Mouse (Mus musculus) neural tube, embryonic 14.5 days (tissue): ENCODE results near the gene Hbb-bh2. TPM values are rescaled to one million over a fixed set of nuclear protein-coding genes. Genes with fewer than 3 reads are reported as not detected.
"Not testable (repeated sequence)": the region's sequence is repeated elsewhere in the genome, so short reads cannot be mapped to it uniquely, and the experiment has no call there.

Experiments
- ATAC-seq: fragments of 200-750 bp; cut with Nextera tagmentation; 2 replicates; pipeline ENCODE4 v1.8.0; 2017; ENCODE audit warnings: low read depth, mild to moderate bottlenecking, moderate TSS enrichment, moderate library complexity
- H3K27ac ChIP-seq: fragments of 300-500 bp; sonication (generic); 2 replicates; pipeline ENCODE4 v1.5.1; 2014; ENCODE audit warnings: low read depth, mild to moderate bottlenecking, control low read depth, low read length, moderate library complexity, mixed read lengths
- H3K27me3 ChIP-seq: fragments of 300-500 bp; sonication (generic); 2 replicates; pipeline ENCODE4 v1.6.1; 2014; ENCODE audit warnings: low read length; ENCODE audit not compliant: control insufficient read depth, insufficient read depth
- H3K36me3 ChIP-seq: fragments of 300-500 bp; sonication (generic); 2 replicates; pipeline ENCODE4 v1.6.1; 2014; ENCODE audit warnings: low read length, mixed read lengths; ENCODE audit not compliant: control insufficient read depth, insufficient read depth
- H3K4me1 ChIP-seq: fragments of 300-500 bp; sonication (generic); 2 replicates; pipeline ENCODE4 v1.6.1; 2014; ENCODE audit warnings: low read length; ENCODE audit not compliant: control insufficient read depth, insufficient read depth
- H3K4me2 ChIP-seq: fragments of 300-500 bp; sonication (generic); 2 replicates; pipeline ENCODE4 v1.6.1; 2014; ENCODE audit warnings: mild to moderate bottlenecking, low read depth, low read length, control low read depth
- H3K4me3 ChIP-seq: fragments of 300-500 bp; sonication (generic); 2 replicates; pipeline ENCODE4 v1.5.1; 2014; ENCODE audit warnings: low read depth, low read length, control low read depth, mixed read lengths
- H3K9ac ChIP-seq: fragments of 300-500 bp; sonication (generic); replicated peaks from 2 replicates; pipeline ENCODE4 v1.6.1; 2014; ENCODE audit warnings: low read depth, mild to moderate bottlenecking, control low read depth, low read length, mixed read lengths
- H3K9me3 ChIP-seq: fragments of 300-500 bp; sonication (generic); 2 replicates; pipeline ENCODE4 v1.6.1; 2016; ENCODE audit warnings: low read length; ENCODE audit not compliant: control insufficient read depth
- WGBS: fragments of 180-500 bp; shearing (Covaris S2); extraction: QIAGEN DNeasy Blood & Tissue Kit; methylation state at CpG from one replicate; pipeline ENCODE4 v1.1.7; 2014; 5-methylcytosine and 5-hydroxymethylcytosine counted together
- polyA plus RNA-seq: library from polyadenylated mRNA; unstranded; fragments of >200 nt; fragmentation: Nextera tagmentation; extraction: Ambion mirVana; gene quantifications from 2 replicates; pipeline ENCODE4 v1.2.1, GENCODE M21; 2014

Gene Hbb-bh2
- polyA plus RNA-seq, 1 experiment from 2014 or later = not detected

DNA sequence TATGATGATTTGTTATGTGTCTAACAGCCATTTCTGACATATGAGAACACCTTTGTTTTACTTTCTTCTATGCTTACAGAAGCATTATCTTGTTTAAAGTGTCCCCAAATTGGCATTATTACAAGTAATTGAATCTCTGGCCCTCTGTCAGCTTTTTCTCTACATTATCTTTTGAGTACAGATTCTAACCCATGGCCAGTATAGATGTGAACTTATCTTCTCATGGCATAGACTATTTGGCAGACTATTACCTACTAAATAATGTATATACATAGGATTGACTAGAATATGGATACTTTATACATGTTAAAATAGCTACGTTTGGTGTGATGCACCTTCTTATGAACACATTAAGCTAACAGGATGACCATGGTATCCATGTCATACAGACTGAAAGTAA lies 14.3 kb upstream of the Hbb-bh2 start:
- H3K4me2 ChIP-seq = no peak overlapping the region
- no peak overlapping the region for H3K27ac ChIP-seq
- H3K4me3 ChIP-seq = no peak overlapping the region
- no peaks in the 10 kb centered on the region for H3K4me1 ChIP-seq
- H3K36me3 ChIP-seq = no peaks in the 10 kb centered on the region
- H3K27me3 ChIP-seq = no peaks in the 10 kb centered on the region
- H3K9ac ChIP-seq = no peak overlapping the region
- no peaks in the 10 kb centered on the region for H3K9me3 ChIP-seq
- ATAC-seq = no peak
- WGBS = 85% methylated on average over 1 of the region's 1 CpGs

DNA sequence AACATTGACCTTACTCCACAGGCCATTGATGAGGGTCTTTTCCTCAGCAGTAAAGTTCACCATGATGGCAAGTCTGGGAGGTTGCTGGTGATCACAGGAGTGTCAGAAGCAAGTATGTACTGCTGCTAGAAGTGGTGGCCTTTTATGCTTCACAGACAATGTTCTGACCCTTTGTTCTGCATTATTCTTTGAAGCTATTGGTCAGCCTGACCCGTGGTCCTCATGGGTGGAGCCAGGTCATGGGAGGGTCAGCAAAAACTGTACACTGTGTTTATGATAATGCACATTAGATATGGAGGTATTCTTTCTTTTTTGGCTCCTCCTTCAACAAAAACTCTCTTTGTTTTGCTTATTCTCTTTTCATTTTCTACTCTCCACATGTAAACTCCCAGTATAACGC lies 12.8 kb upstream of the Hbb-bh2 start, which contains the start of gene Hbb-y:
Hbb-y (minus strand) TSS at position 127 of the 400 bp plus-strand sequence.
- Histone ChIP-seq H3K27me3 (no peaks in the 10 kb centered on the region), H3K9me3 (no peaks in the 10 kb centered on the region)
- 67% methylated on average over 2 of the region's 2 CpGs for WGBS

DNA sequence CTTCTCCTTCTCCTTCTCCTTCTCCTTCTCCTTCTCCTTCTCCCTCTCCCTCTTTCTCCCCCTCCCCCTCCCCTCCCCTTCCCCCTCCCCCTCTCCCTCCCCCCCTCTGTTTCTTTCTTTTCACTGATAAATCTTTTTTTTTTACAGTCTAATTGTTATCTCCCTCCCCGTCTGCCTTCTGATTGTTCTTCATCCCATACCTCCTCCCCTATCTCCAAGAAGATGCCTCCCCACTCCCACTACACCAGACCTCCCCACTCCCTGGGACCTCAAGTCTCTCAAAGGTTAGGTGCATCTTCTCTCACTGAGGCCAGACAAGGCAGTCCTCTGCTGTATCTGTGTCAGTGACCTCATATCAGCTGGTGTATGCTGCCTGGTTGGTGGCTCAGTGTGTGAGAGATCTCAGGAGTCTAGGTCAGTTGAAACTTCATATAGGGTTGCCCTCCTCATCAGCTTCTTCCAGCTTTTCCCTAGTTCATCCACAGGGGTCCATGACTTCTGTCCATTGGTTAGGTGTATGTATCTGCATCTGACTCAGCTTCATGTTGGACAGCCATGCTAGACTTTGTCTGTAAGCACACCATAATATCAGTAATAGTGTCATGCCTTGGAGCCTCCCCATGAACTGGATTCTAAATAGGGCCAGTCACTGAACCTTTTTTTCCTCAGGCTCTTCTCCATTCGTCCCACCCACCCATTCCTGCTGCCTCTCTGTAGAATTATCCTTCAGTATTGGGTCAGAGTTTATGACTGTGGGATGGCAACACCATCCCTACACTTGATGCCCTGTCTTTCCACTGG lies 4.4 kb upstream of the Hbb-bh2 start:
- Histone ChIP-seq H3K9me3 (no peaks in the 10 kb centered on the region), H3K4me1 (no peaks in the 10 kb centered on the region), H3K4me2 (no peak overlapping the region), H3K9ac (no peak overlapping the region), H3K4me3 (no peak overlapping the region), H3K27ac (no peak overlapping the region), H3K36me3 (no peaks in the 10 kb centered on the region), H3K27me3 (no peaks in the 10 kb centered on the region)
- WGBS = 34% methylated on average over 2 of the region's 2 CpGs
- no peak for ATAC-seq

More for the DNA sequence above, 12.8 kb upstream of the Hbb-bh2 start, which contains the start of gene Hbb-y:
- Histone ChIP-seq H3K4me3 (no peak within 1 kb of the TSS), H3K36me3 (no peaks in the 10 kb centered on the region), H3K4me1 (no peaks in the 10 kb centered on the region), H3K27ac (no peak within 1 kb of the TSS), H3K4me2 (no peak within 1 kb of the TSS), H3K9ac (no peak within 1 kb of the TSS)
- ATAC-seq = no peak

DNA sequence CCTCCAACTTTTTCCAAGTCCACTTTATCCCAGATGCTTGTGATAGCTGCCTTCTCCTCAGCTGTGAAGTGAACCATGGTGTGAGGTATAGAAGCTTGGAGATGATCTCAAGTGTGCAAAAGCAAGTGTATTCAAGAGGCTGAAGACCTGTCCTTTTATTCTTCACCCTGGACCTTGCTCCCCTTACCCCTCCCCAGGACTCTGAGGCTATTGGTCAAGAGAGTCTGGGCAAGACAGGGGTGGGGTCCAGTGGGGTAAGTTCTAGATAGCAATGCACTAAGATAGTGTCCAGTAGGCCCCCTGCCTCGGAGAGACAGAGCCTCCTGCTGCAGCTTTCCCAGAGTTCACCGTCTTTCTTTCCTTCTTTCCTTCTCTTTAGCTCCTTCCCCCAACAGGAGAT lies 2.7 kb upstream of the Hbb-bh2 start, which contains the start of gene Hbb-bh1:
Hbb-bh1 (minus strand) TSS at position 131 of the 400 bp plus-strand sequence.
- no peak within 1 kb of the TSS for H3K4me2 ChIP-seq
- H3K9ac ChIP-seq = no peak within 1 kb of the TSS
- no peaks in the 10 kb centered on the region for H3K36me3 ChIP-seq
- no peaks in the 10 kb centered on the region for H3K4me1 ChIP-seq
- H3K27ac ChIP-seq = no peak within 1 kb of the TSS
- ATAC-seq = no peak
- 94% methylated on average over 2 of the region's 2 CpGs for WGBS
- H3K4me3 ChIP-seq = no peak within 1 kb of the TSS
- no peaks in the 10 kb centered on the region for H3K27me3 ChIP-seq
- H3K9me3 ChIP-seq = no peaks in the 10 kb centered on the region

DNA sequence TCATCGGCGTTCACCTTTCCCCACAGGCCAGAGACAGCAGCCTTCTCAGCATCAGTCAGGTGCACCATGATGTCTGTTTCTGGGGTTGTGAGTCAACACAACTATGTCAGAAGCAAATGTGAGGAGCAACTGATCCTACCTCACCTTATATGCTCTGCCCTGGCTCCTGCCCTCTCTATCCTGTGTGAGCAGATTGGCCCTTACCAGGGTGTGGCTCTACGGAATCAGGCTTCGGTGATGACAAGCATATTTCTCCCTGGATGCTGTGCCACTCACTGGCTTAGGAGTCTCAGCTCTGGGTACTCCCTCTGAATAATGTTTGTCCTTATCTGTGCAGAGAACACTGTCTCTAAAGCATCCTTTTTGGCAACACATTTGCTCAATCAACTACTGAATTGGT lies 12.5 kb downstream of the Hbb-bh2 start, which contains the start of gene Hbb-bs:
Hbb-bs (minus strand) TSS at position 289 of the 400 bp plus-strand sequence.
- Histone ChIP-seq H3K9me3 (no peaks in the 10 kb centered on the region), H3K9ac (no peak within 1 kb of the TSS), H3K4me1 (no peaks in the 10 kb centered on the region), H3K4me2 (no peak within 1 kb of the TSS), H3K36me3 (no peaks in the 10 kb centered on the region), H3K27me3 (no peaks in the 10 kb centered on the region), H3K27ac (no peak within 1 kb of the TSS), H3K4me3 (no peak within 1 kb of the TSS)
- WGBS = 96% methylated on average over 4 of the region's 4 CpGs
- ATAC-seq = no peak

DNA sequence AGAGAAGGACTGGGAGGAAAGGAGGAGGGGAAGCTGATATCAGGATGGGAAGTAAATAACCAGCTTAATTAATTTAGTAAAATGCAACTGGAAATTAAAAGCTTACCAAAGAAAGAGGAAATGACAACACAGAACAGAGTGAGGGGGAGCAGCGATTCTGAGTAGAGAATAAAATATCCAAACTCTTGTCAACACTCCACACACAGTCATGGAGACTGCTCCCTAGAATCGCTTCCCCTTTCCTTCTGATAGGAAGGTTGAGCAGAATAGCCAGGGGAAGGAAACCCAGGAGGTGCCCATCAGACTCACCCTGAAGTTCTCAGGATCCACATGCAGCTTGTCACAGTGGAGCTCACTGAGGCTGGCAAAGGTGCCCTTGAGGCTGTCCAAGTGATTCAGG lies 13.2 kb downstream of the Hbb-bh2 start:
- WGBS = no CpG with 5 or more reads among the region's 2 CpGs
- H3K27ac ChIP-seq, H3K36me3 ChIP-seq, H3K4me2 ChIP-seq, H3K4me3 ChIP-seq, H3K4me1 ChIP-seq, H3K9ac ChIP-seq, H3K27me3 ChIP-seq, ATAC-seq, H3K9me3 ChIP-seq: not testable (repeated sequence)

DNA sequence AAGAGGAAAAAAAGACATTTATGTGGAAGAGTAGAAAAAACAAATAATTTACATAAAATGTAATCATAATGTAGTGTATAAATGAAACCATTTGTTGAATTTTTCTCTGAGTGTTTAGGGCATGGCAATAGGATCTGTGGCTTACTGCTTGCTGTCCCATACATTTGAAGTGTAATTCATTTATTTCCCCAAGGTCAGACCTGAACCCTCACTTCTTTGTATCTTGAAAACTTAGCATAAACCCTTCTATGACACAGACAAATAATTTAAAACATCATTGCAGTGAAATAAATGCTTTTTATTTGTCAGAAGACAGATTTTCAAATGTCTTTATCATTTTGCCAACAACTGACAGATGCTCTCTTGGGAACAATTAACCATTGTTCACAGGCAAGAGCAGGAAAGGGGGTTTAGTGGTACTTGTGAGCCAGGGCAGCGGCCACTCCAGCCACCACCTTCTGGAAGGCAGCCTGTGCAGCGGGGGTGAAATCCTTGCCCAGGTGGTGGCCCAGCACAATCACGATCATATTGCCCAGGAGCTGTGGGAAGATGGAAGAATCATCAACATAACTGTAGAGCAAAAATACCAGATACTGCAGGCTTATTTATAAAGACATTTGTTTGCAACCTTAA lies 13.9 kb downstream of the Hbb-bh2 start:
- Histone ChIP-seq H3K9me3 (no peaks in the 10 kb centered on the region), H3K4me1 (no peaks in the 10 kb centered on the region), H3K36me3 (no peaks in the 10 kb centered on the region), H3K9ac (no peak overlapping the region), H3K4me2 (no peak overlapping the region), H3K27me3 (no peaks in the 10 kb centered on the region), H3K4me3 (no peak overlapping the region), H3K27ac (no peak overlapping the region)
- ATAC-seq = no peak
- 58% methylated on average over 3 of the region's 3 CpGs for WGBS

DNA sequence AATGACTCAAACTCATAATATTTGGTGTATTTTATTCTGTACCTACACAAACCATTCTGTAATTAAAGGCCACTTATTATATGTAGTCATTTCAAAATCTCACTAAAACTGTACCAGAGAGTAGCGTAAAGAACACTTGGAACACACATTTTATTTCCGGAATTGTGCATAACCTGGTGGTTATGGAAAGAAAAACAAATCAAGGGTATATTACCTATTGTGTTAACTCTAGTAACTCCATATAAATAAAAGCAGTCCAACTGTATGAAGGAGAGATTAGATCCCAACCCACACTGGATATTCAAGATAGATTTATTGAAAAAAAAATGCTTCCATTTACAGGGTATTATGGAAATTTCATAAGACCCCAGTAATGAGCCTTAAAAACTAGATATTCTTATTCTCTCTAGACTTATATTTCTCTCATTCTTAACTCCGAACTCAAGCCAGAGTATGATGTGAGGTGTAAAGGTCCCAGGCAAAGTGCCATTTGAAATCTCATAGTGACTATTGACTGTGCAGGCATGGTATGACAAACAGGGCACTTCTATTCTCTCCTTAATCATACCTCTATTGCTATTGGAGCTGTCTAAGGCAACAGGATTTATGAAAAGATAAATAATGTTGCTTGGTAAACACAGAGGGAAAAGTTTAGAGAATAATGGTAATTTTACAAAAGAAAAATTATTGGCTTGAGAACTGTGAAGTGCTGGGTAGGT lies 14.6 kb downstream of the Hbb-bh2 start:
- H3K4me2 ChIP-seq = no peak overlapping the region
- no peak overlapping the region for H3K4me3 ChIP-seq
- 92% methylated on average over 3 of the region's 3 CpGs for WGBS
- H3K36me3 ChIP-seq = no peaks in the 10 kb centered on the region
- no peaks in the 10 kb centered on the region for H3K4me1 ChIP-seq
- no peak overlapping the region for H3K27ac ChIP-seq
- no peaks in the 10 kb centered on the region for H3K9me3 ChIP-seq
- no peak overlapping the region for H3K9ac ChIP-seq
- no peaks in the 10 kb centered on the region for H3K27me3 ChIP-seq
- ATAC-seq = no peak

DNA sequence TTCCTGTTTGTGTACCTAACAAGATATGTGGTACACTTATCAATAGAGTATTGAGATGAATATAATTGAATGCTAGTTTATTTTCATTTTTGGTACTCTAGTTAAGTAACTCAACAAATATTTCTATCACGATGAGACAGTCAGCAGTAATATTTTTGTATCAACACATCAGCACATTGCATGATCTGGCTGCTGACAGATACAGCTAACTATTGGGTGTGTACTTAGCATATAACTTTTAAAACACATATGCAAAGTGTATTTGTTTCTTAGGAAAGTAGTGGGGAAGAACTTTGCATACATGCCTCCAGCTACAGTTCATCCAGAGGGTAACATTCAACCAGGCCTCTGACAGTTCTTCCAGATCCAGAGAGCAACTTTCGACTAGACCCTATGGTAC lies 15.7 kb downstream of the Hbb-bh2 start:
- H3K4me3 ChIP-seq = no peak overlapping the region

More for the DNA sequence above, 15.7 kb downstream of the Hbb-bh2 start:
- H3K27ac ChIP-seq = no peak overlapping the region
- 91% methylated on average over 2 of the region's 2 CpGs for WGBS
- H3K4me2 ChIP-seq = no peak overlapping the region
- no peak overlapping the region for H3K9ac ChIP-seq
- no peaks in the 10 kb centered on the region for H3K4me1 ChIP-seq
- H3K27me3 ChIP-seq = no peaks in the 10 kb centered on the region
- no peaks in the 10 kb centered on the region for H3K36me3 ChIP-seq
- ATAC-seq = no peak
- H3K9me3 ChIP-seq = no peaks in the 10 kb centered on the region
